22 mouse cellular contexts compared by ENCODE assay signal in genomic region chr11:90603066-90603465, GRCm38 (mm10). TPM values are rescaled to one million over a fixed set of nuclear protein-coding genes. Genes with fewer than 3 reads are reported as not detected.
A peak's percentile ranks its signal among the peaks of the same experiment; 100 is the strongest.
DNase-seq lines count a peak whose midpoint lies in the region; ATAC-seq and TF ChIP-seq lines count a peak whose summit lies in the region.
"Had no signal": no experiment of that assay in that cellular context is flagged by ENCODE, and none has a peak within 500 bp of the region (broad histone marks: within the 10 kb centered on the region; RNA-seq: fewer than 3 reads in every experiment).

No protein-coding gene starts in this region.

- ATAC-seq in intestine, embryonic 16.5 days, result 0 out of 2 replicates have a peak, but pooled peaks have one; percentile 26
- ATAC-seq in intestine, embryonic 15.5 days, result no peak
- peak; percentile 78; the same call in 1 of the 2 replicates for ATAC-seq in lung, embryonic 14.5 days (ENCODE audit: insufficient read depth)
- ATAC-seq in lung, embryonic 15.5 days (ENCODE audit: borderline replicate concordance, extremely low read depth, low FRiP score, low TSS enrichment), result peak; percentile 59; the same call in 1 of the 2 replicates
- ATAC-seq in lung, embryonic 16.5 days (ENCODE audit: low read depth), result peak; percentile 73
- ATAC-seq: activated CD4-positive, CD25-positive, alpha-beta regulatory T cell, adult 4 months; CD4-positive, CD25-positive, alpha-beta regulatory T cell, adult 4 months; Patski had no signal

- no peak overlapping the region for H3K4me3 ChIP-seq in intestine, embryonic 16.5 days (ENCODE audit: low read length)
- no peak overlapping the region for H3K4me3 ChIP-seq in intestine, embryonic 15.5 days (replicated peaks)
- no peak overlapping the region for H3K4me3 ChIP-seq in lung, embryonic 14.5 days (ENCODE audit: low read depth, low read length)
- no peak overlapping the region for H3K4me3 ChIP-seq in lung, embryonic 15.5 days
- no peak overlapping the region for H3K4me3 ChIP-seq in lung, embryonic 16.5 days (ENCODE audit: low read length)

- H3K27ac ChIP-seq in intestine, embryonic 16.5 days (ENCODE audit: low read length), result no peak overlapping the region
- H3K27ac ChIP-seq in intestine, embryonic 15.5 days, result no peak overlapping the region
- no peak overlapping the region for H3K27ac ChIP-seq in lung, embryonic 14.5 days (ENCODE audit: low read depth)
- no peak overlapping the region for H3K27ac ChIP-seq in lung, embryonic 15.5 days
- no peak overlapping the region for H3K27ac ChIP-seq in lung, embryonic 16.5 days (ENCODE audit: low read length)

- H3K9ac ChIP-seq in intestine, embryonic 16.5 days (ENCODE audit: low read depth, low read length), result no peak overlapping the region
- no peak overlapping the region for H3K9ac ChIP-seq in intestine, embryonic 15.5 days
- no peak overlapping the region for H3K9ac ChIP-seq in lung, embryonic 14.5 days
- no peak overlapping the region for H3K9ac ChIP-seq in lung, embryonic 15.5 days
- H3K9ac ChIP-seq in lung, embryonic 16.5 days (ENCODE audit: low read length), result no peak overlapping the region

- no peaks in the 10 kb centered on the region for H3K27me3 ChIP-seq in intestine, embryonic 16.5 days (replicated peaks; ENCODE audit: control insufficient read depth, insufficient read depth, low read length)
- no peaks in the 10 kb centered on the region for H3K27me3 ChIP-seq in intestine, embryonic 15.5 days (replicated peaks)
- H3K27me3 ChIP-seq in lung, embryonic 14.5 days (ENCODE audit: insufficient read depth, low read length), result no peaks in the 10 kb centered on the region
- no peaks in the 10 kb centered on the region for H3K27me3 ChIP-seq in lung, embryonic 15.5 days
- H3K27me3 ChIP-seq in lung, embryonic 16.5 days (ENCODE audit: control insufficient read depth, insufficient read depth, low read depth, low read length), result no peaks in the 10 kb centered on the region
- H3K27me3 ChIP-seq: CH12.LX, Patski had no signal

- H3K36me3 ChIP-seq in intestine, embryonic 16.5 days (ENCODE audit: control insufficient read depth, insufficient read depth, low read length), result no peaks in the 10 kb centered on the region
- 0 out of 2 replicates have a peak, but pooled peaks cover 3% of the 10 kb centered on the region for H3K36me3 ChIP-seq in intestine, embryonic 15.5 days
- H3K36me3 ChIP-seq in lung, embryonic 14.5 days (ENCODE audit: insufficient read depth), result peaks cover 32% of the 10 kb centered on the region
- peaks cover 23% of the 10 kb centered on the region; the same call in 1 of the 2 replicates for H3K36me3 ChIP-seq in lung, embryonic 15.5 days
- peaks cover 6% of the 10 kb centered on the region; the same call in 1 of the 2 replicates for H3K36me3 ChIP-seq in lung, embryonic 16.5 days (ENCODE audit: control insufficient read depth, insufficient read depth, low read length)

- no peak for TF ChIP-seq CTCF in lung, embryonic 14.5 days (IDR thresholded peaks at IDR 0.05; ENCODE audit: low read depth)

- WGBS in intestine, embryonic 16.5 days, result 67% methylated on average over 2 of the region's 2 CpGs
- WGBS in intestine, embryonic 15.5 days, result 54% methylated on average over 2 of the region's 2 CpGs
- WGBS in lung, embryonic 14.5 days, result 58% methylated on average over 2 of the region's 2 CpGs
- 55% methylated on average over 2 of the region's 2 CpGs for WGBS in lung, embryonic 15.5 days
- 53% methylated on average over 2 of the region's 2 CpGs for WGBS in lung, embryonic 16.5 days

- no peaks in the 10 kb centered on the region for H3K4me1 ChIP-seq in intestine, embryonic 16.5 days (ENCODE audit: control insufficient read depth, insufficient read depth, low read length)
- no peaks in the 10 kb centered on the region for H3K4me1 ChIP-seq in intestine, embryonic 15.5 days (replicated peaks)
- H3K4me1 ChIP-seq in lung, embryonic 14.5 days (ENCODE audit: insufficient read depth), result no peaks in the 10 kb centered on the region
- H3K4me1 ChIP-seq in lung, embryonic 15.5 days, result no peaks in the 10 kb centered on the region
- H3K4me1 ChIP-seq in lung, embryonic 16.5 days (replicated peaks; ENCODE audit: control insufficient read depth, insufficient read depth, low read length), result no peaks in the 10 kb centered on the region

- DNase-seq in lung, embryonic 14.5 days, result peak; percentile 52
- no peak for DNase-seq in lung, postnatal 10 days
- no peak for DNase-seq in lung, postnatal 36 days
- DNase-seq in lung, adult 18-20 months, result no peak
- DNase-seq: adrenal gland, adult 2 months; adrenal gland, adult 8-10 months; adrenal gland, postnatal 10 days; adrenal gland, postnatal 14 days; adrenal gland, postnatal 25 days; adrenal gland, postnatal 36 days; B cell, adult 2 months; cerebellum, adult 11 months; cerebellum, adult 11-12 months had no signal

- H3K9me3 ChIP-seq in intestine, embryonic 16.5 days (ENCODE audit: control insufficient read depth, low read length), result no peaks in the 10 kb centered on the region
- H3K9me3 ChIP-seq in intestine, embryonic 15.5 days, result no peaks in the 10 kb centered on the region
- no peaks in the 10 kb centered on the region; the same call in 1 of the 2 replicates for H3K9me3 ChIP-seq in lung, embryonic 14.5 days (ENCODE audit: low read depth, low read length)
- no peaks in the 10 kb centered on the region for H3K9me3 ChIP-seq in lung, embryonic 15.5 days
- peaks cover 3% of the 10 kb centered on the region; the same call in 1 of the 2 replicates for H3K9me3 ChIP-seq in lung, embryonic 16.5 days (ENCODE audit: control insufficient read depth, low read length)
- H3K9me3 ChIP-seq: G1E had no signal

- H3K4me2 ChIP-seq in intestine, embryonic 16.5 days (ENCODE audit: low read depth, low read length), result no peak overlapping the region
- no peak overlapping the region for H3K4me2 ChIP-seq in intestine, embryonic 15.5 days (replicated peaks)
- no peak overlapping the region for H3K4me2 ChIP-seq in lung, embryonic 14.5 days
- no peak overlapping the region for H3K4me2 ChIP-seq in lung, embryonic 15.5 days
- no peak overlapping the region for H3K4me2 ChIP-seq in lung, embryonic 16.5 days (ENCODE audit: low read depth, low read length)

RNA-seq across cellular contexts. Expression of gene Stxbp4, which starts 34.8 kb away (rescaled TPM):
- 9.4 and 11.5 TPM in 2 replicates for polyA plus RNA-seq in intestine, embryonic 16.5 days (2015; fragmentation: Nextera tagmentation; extraction: Ambion mirVana)
- polyA plus RNA-seq in intestine, embryonic 15.5 days (2015; fragmentation: Nextera tagmentation; extraction: Ambion mirVana), result 13.5 and 15.3 TPM in 2 replicates
- polyA plus RNA-seq in lung, embryonic 14.5 days (2014; fragmentation: Nextera tagmentation; extraction: Ambion mirVana), result 26.5 and 27.4 TPM in 2 replicates
- 21.4 and 22.6 TPM in 2 replicates for polyA plus RNA-seq in lung, embryonic 15.5 days (2015; fragmentation: Nextera tagmentation; extraction: Ambion mirVana)
- polyA plus RNA-seq in lung, embryonic 16.5 days (2015; fragmentation: Nextera tagmentation; extraction: Ambion mirVana), result 20.5 and 22.4 TPM in 2 replicates

RNA-seq across cellular contexts. Expression of gene Cox11, which starts 34.9 kb away (rescaled TPM):
- polyA plus RNA-seq in intestine, embryonic 16.5 days (2015; fragmentation: Nextera tagmentation; extraction: Ambion mirVana), result 24.2 and 25.9 TPM in 2 replicates
- polyA plus RNA-seq in intestine, embryonic 15.5 days (2015; fragmentation: Nextera tagmentation; extraction: Ambion mirVana), result 34.0 and 35.9 TPM in 2 replicates
- 25.7 and 25.9 TPM in 2 replicates for polyA plus RNA-seq in lung, embryonic 14.5 days (2014; fragmentation: Nextera tagmentation; extraction: Ambion mirVana)
- polyA plus RNA-seq in lung, embryonic 15.5 days (2015; fragmentation: Nextera tagmentation; extraction: Ambion mirVana), result 35.5 and 39.2 TPM in 2 replicates
- polyA plus RNA-seq in lung, embryonic 16.5 days (2015; fragmentation: Nextera tagmentation; extraction: Ambion mirVana), result 27.2 and 29.3 TPM in 2 replicates
